Mouse (Mus musculus): Measurements from ENCODE around the gene Krtap10-10. TPM values are rescaled to one million over a fixed set of nuclear protein-coding genes. Genes with fewer than 3 reads are reported as not detected.
A peak's percentile ranks its signal among the peaks of the same experiment; 100 is the strongest.
"Not testable (repeated sequence)": the region's sequence is repeated elsewhere in the genome, so short reads cannot be mapped to it uniquely, and the experiment has no call there.

Gene Krtap10-10
- polyA plus RNA-seq (2015; fragmentation: Nextera tagmentation; extraction: Ambion mirVana), result not detected in 2 replicates

GRCm38 (mm10) chr10:77835647-77836046 lies at the start of gene Krtap10-10:
Gene Krtap10-10 (plus strand): TSS chr10:77835947.
- Histone ChIP-seq H3K4me1 (replicated peaks; ENCODE audit: control insufficient read depth, insufficient read depth, low read length) (no peaks in the 10 kb centered on the region), H3K27me3 (replicated peaks; ENCODE audit: control insufficient read depth, insufficient read depth, low read length) (no peaks in the 10 kb centered on the region), H3K9ac (replicated peaks; ENCODE audit: low read depth, low read length) (no peak within 1 kb of the TSS), H3K36me3 (ENCODE audit: control insufficient read depth, insufficient read depth) (no peaks in the 10 kb centered on the region), H3K9me3 (ENCODE audit: control insufficient read depth, low read length) (no peaks in the 10 kb centered on the region), H3K27ac (ENCODE audit: low read length) (no peak within 1 kb of the TSS), H3K4me3 (replicated peaks; ENCODE audit: low read length) (no peak within 1 kb of the TSS), H3K4me2 (ENCODE audit: low read length) (no peak within 1 kb of the TSS)
- no peak for ATAC-seq
- 66% methylated on average over 9 of the region's 9 CpGs for WGBS

GRCm38 (mm10) chr10:77787876-77788275 lies 47.9 kb upstream of the Krtap10-10 start, which contains the start of gene Gm7137:
Gene Gm7137 (minus strand): TSS chr10:77788200.
- H3K4me2 ChIP-seq (ENCODE audit: low read length); ATAC-seq; H3K9ac ChIP-seq (replicated peaks; ENCODE audit: low read depth, low read length); H3K4me1 ChIP-seq (replicated peaks; ENCODE audit: control insufficient read depth, insufficient read depth, low read length); H3K27ac ChIP-seq (ENCODE audit: low read length); H3K36me3 ChIP-seq (ENCODE audit: control insufficient read depth, insufficient read depth); H3K9me3 ChIP-seq (ENCODE audit: control insufficient read depth, low read length); H3K4me3 ChIP-seq (replicated peaks; ENCODE audit: low read length); H3K27me3 ChIP-seq (replicated peaks; ENCODE audit: control insufficient read depth, insufficient read depth, low read length): not testable (repeated sequence)
- WGBS, result no CpG with 5 or more reads among the region's 1 CpGs

- H3K4me3 ChIP-seq (replicated peaks; ENCODE audit: low read length), result no peak overlapping the region
- no peak overlapping the region for H3K9ac ChIP-seq (replicated peaks; ENCODE audit: low read depth, low read length)
- no peak for ATAC-seq
- H3K36me3 ChIP-seq (ENCODE audit: control insufficient read depth, insufficient read depth), result no peaks in the 10 kb centered on the region
- no peaks in the 10 kb centered on the region for H3K9me3 ChIP-seq (ENCODE audit: control insufficient read depth, low read length)
- no peaks in the 10 kb centered on the region for H3K27me3 ChIP-seq (replicated peaks; ENCODE audit: control insufficient read depth, insufficient read depth, low read length)
- no peak overlapping the region for H3K4me2 ChIP-seq (ENCODE audit: low read length)
- no peak overlapping the region for H3K27ac ChIP-seq (ENCODE audit: low read length)
- 94% methylated on average over 2 of the region's 2 CpGs for WGBS
- no peaks in the 10 kb centered on the region for H3K4me1 ChIP-seq (replicated peaks; ENCODE audit: control insufficient read depth, insufficient read depth, low read length)
Measured at GRCm38 (mm10) chr10:77788621-77789020, 47.1 kb upstream of the Krtap10-10 start.

GRCm38 (mm10) chr10:77794976-77795375 lies 40.8 kb upstream of the Krtap10-10 start, which contains the start of gene Gm9639:
Gene Gm9639 (minus strand): TSS chr10:77795076.
- WGBS, result 55% methylated on average over 2 of the region's 2 CpGs
- no peaks in the 10 kb centered on the region for H3K27me3 ChIP-seq (replicated peaks; ENCODE audit: control insufficient read depth, insufficient read depth, low read length)

GRCm38 (mm10) chr10:77797677-77798076 lies 38.1 kb upstream of the Krtap10-10 start:
- 15% methylated on average over 3 of the region's 3 CpGs for WGBS
- no peak for ATAC-seq
- Histone ChIP-seq H3K9me3 (ENCODE audit: control insufficient read depth, low read length) (no peaks in the 10 kb centered on the region), H3K27me3 (replicated peaks; ENCODE audit: control insufficient read depth, insufficient read depth, low read length) (no peaks in the 10 kb centered on the region), H3K4me1 (replicated peaks; ENCODE audit: control insufficient read depth, insufficient read depth, low read length) (no peaks in the 10 kb centered on the region), H3K4me2 (ENCODE audit: low read length) (no peak overlapping the region), H3K4me3 (replicated peaks; ENCODE audit: low read length) (no peak overlapping the region), H3K36me3 (ENCODE audit: control insufficient read depth, insufficient read depth) (no peaks in the 10 kb centered on the region), H3K9ac (replicated peaks; ENCODE audit: low read depth, low read length) (no peak overlapping the region), H3K27ac (ENCODE audit: low read length) (no peak overlapping the region)

More at GRCm38 (mm10) chr10:77794976-77795375, 40.8 kb upstream of the Krtap10-10 start, which contains the start of gene Gm9639:
- Histone ChIP-seq H3K4me2 (ENCODE audit: low read length) (no peak within 1 kb of the TSS), H3K9ac (replicated peaks; ENCODE audit: low read depth, low read length) (no peak within 1 kb of the TSS), H3K9me3 (ENCODE audit: control insufficient read depth, low read length) (no peaks in the 10 kb centered on the region), H3K27ac (ENCODE audit: low read length) (no peak within 1 kb of the TSS), H3K36me3 (ENCODE audit: control insufficient read depth, insufficient read depth) (no peaks in the 10 kb centered on the region), H3K4me1 (replicated peaks; ENCODE audit: control insufficient read depth, insufficient read depth, low read length) (no peaks in the 10 kb centered on the region), H3K4me3 (replicated peaks; ENCODE audit: low read length) (no peak within 1 kb of the TSS)
- ATAC-seq, result no peak

- H3K4me2 ChIP-seq (ENCODE audit: low read length); H3K4me1 ChIP-seq (replicated peaks; ENCODE audit: control insufficient read depth, insufficient read depth, low read length); H3K9me3 ChIP-seq (ENCODE audit: control insufficient read depth, low read length); H3K4me3 ChIP-seq (replicated peaks; ENCODE audit: low read length); H3K36me3 ChIP-seq (ENCODE audit: control insufficient read depth, insufficient read depth); ATAC-seq; H3K27me3 ChIP-seq (replicated peaks; ENCODE audit: control insufficient read depth, insufficient read depth, low read length); H3K9ac ChIP-seq (replicated peaks; ENCODE audit: low read depth, low read length): not testable (repeated sequence)
- 32% methylated on average over 3 of the region's 3 CpGs for WGBS
- 0 out of 2 replicates have a peak overlapping the region, but pooled peaks have one; percentile 10 for H3K27ac ChIP-seq (ENCODE audit: low read length)
Measured at GRCm38 (mm10) chr10:77798164-77798920, 37.4 kb upstream of the Krtap10-10 start.

GRCm38 (mm10) chr10:77798921-77799508 lies 36.7 kb upstream of the Krtap10-10 start, which contains the start of gene Gm19668:
Gene Gm19668 (minus strand): TSS chr10:77799133.
- H3K4me3 ChIP-seq (replicated peaks; ENCODE audit: low read length), result no peak within 1 kb of the TSS
- H3K9ac ChIP-seq (replicated peaks; ENCODE audit: low read depth, low read length), result no peak within 1 kb of the TSS
- WGBS, result 67% methylated on average over 8 of the region's 8 CpGs
- H3K4me1 ChIP-seq (replicated peaks; ENCODE audit: control insufficient read depth, insufficient read depth, low read length), result no peaks in the 10 kb centered on the region
- H3K27ac ChIP-seq (ENCODE audit: low read length), result 0 out of 2 replicates have a peak within 1 kb of the TSS, but pooled peaks have one; percentile 10
- H3K36me3 ChIP-seq (ENCODE audit: control insufficient read depth, insufficient read depth), result no peaks in the 10 kb centered on the region
- no peak for ATAC-seq
- H3K9me3 ChIP-seq (ENCODE audit: control insufficient read depth, low read length), result no peaks in the 10 kb centered on the region
- H3K27me3 ChIP-seq (replicated peaks; ENCODE audit: control insufficient read depth, insufficient read depth, low read length), result no peaks in the 10 kb centered on the region
- H3K4me2 ChIP-seq (ENCODE audit: low read length), result no peak within 1 kb of the TSS

GRCm38 (mm10) chr10:77804095-77804494 lies 31.7 kb upstream of the Krtap10-10 start:
- WGBS, result 82% methylated on average over 3 of the region's 3 CpGs

GRCm38 (mm10) chr10:77811743-77812142 lies 24.0 kb upstream of the Krtap10-10 start, which contains the start of gene Gm9507:
Gene Gm9507 (minus strand): TSS chr10:77811843.
- Histone ChIP-seq H3K9ac (replicated peaks; ENCODE audit: low read depth, low read length) (no peak within 1 kb of the TSS), H3K4me1 (replicated peaks; ENCODE audit: control insufficient read depth, insufficient read depth, low read length) (no peaks in the 10 kb centered on the region), H3K4me2 (ENCODE audit: low read length) (no peak within 1 kb of the TSS), H3K4me3 (replicated peaks; ENCODE audit: low read length) (no peak within 1 kb of the TSS), H3K36me3 (ENCODE audit: control insufficient read depth, insufficient read depth) (no peaks in the 10 kb centered on the region), H3K27me3 (replicated peaks; ENCODE audit: control insufficient read depth, insufficient read depth, low read length) (no peaks in the 10 kb centered on the region), H3K27ac (ENCODE audit: low read length) (no peak within 1 kb of the TSS), H3K9me3 (ENCODE audit: control insufficient read depth, low read length) (no peaks in the 10 kb centered on the region)
- 82% methylated on average over 4 of the region's 5 CpGs for WGBS
- no peak for ATAC-seq

More at GRCm38 (mm10) chr10:77804095-77804494, 31.7 kb upstream of the Krtap10-10 start:
- no peak overlapping the region for H3K4me3 ChIP-seq (replicated peaks; ENCODE audit: low read length)
- no peak overlapping the region for H3K4me2 ChIP-seq (ENCODE audit: low read length)
- ATAC-seq, result no peak
- no peaks in the 10 kb centered on the region for H3K4me1 ChIP-seq (replicated peaks; ENCODE audit: control insufficient read depth, insufficient read depth, low read length)
- H3K27me3 ChIP-seq (replicated peaks; ENCODE audit: control insufficient read depth, insufficient read depth, low read length), result no peaks in the 10 kb centered on the region
- no peak overlapping the region for H3K9ac ChIP-seq (replicated peaks; ENCODE audit: low read depth, low read length)
- H3K36me3 ChIP-seq (ENCODE audit: control insufficient read depth, insufficient read depth), result no peaks in the 10 kb centered on the region
- H3K9me3 ChIP-seq (ENCODE audit: control insufficient read depth, low read length), result no peaks in the 10 kb centered on the region
- H3K27ac ChIP-seq (ENCODE audit: low read length), result no peak overlapping the region
